Mouse (Mus musculus) E14TG2a.4 (cell line): Measurements from ENCODE around the gene Rap1a.

Source experiments
- CTCF ChIP-seq: conservative IDR thresholded peaks from 2 replicates; pipeline ENCODE4 v1.5.1; 2014; ENCODE audit warnings: low read length
- NANOG ChIP-seq: IDR thresholded peaks from 2 replicates; pipeline ENCODE4 v1.6.1; 2014; ENCODE audit warnings: borderline replicate concordance, low read length, mixed read lengths
- POU5F1 ChIP-seq: IDR thresholded peaks from 2 replicates; pipeline ENCODE4 v1.6.1; 2014; ENCODE audit warnings: low read length, borderline replicate concordance

DNA sequence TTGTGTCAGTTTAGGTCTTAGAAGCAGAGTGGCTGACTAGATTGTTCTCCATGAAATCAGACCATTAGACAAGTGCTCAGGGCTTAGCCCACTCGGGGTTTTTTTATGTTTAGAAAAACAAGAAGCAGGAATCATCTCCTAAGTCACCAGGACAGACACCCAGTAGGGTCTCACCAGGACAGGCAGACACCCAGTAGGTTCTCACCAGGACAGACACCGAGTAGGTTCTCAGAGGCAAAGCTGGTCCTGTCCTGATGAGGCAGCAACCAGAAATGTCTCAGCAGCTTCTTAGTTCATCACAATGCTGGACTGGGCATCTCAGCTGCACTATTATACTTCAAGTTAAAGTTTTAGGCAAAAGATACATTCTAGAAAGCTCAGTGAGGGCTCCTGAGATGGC is 23.6 kb upstream of the Rap1a start:
- TF ChIP-seq CTCF = no peak
- no peak for TF ChIP-seq POU5F1
- TF ChIP-seq NANOG = no peak
